Mouse (Mus musculus): ENCODE results near the gene Dock11. TPM values are rescaled to one million over a fixed set of nuclear protein-coding genes. Genes with fewer than 3 reads are reported as not detected.

The Dock11 gene
- polyA plus RNA-seq, 1 experiment from 2014 or later = 5.7 TPM

- no peaks in the 10 kb centered on the region for H3K9me3 ChIP-seq (replicated peaks)
- no peak overlapping the region for H3K4me2 ChIP-seq
- no peak overlapping the region for H3K9ac ChIP-seq
- H3K27me3 ChIP-seq (replicated peaks) = no peaks in the 10 kb centered on the region
- no peaks in the 10 kb centered on the region for H3K36me3 ChIP-seq
- no peak overlapping the region for H3K4me3 ChIP-seq
- H3K27ac ChIP-seq = no peak overlapping the region
- WGBS (ENCODE audit: insufficient replicate concordance) = 73% methylated on average over 3 of the region's 3 CpGs
- ATAC-seq = no peak
- H3K4me1 ChIP-seq = no peaks in the 10 kb centered on the region
Measured at GRCm38 (mm10) chrX:35920096-35920607, 31.5 kb downstream of the Dock11 start.

- Histone ChIP-seq H3K4me1 (no peaks in the 10 kb centered on the region), H3K4me3 (no peak overlapping the region), H3K36me3 (no peaks in the 10 kb centered on the region), H3K9ac (no peak overlapping the region), H3K9me3 (replicated peaks) (no peaks in the 10 kb centered on the region), H3K27ac (no peak overlapping the region), H3K27me3 (replicated peaks) (no peaks in the 10 kb centered on the region), H3K4me2 (no peak overlapping the region)
- ATAC-seq = no peak
- WGBS (ENCODE audit: insufficient replicate concordance) = 59% methylated on average over 3 of the region's 3 CpGs
Measured at GRCm38 (mm10) chrX:35921922-35922321, 33.3 kb downstream of the Dock11 start.

DNA sequence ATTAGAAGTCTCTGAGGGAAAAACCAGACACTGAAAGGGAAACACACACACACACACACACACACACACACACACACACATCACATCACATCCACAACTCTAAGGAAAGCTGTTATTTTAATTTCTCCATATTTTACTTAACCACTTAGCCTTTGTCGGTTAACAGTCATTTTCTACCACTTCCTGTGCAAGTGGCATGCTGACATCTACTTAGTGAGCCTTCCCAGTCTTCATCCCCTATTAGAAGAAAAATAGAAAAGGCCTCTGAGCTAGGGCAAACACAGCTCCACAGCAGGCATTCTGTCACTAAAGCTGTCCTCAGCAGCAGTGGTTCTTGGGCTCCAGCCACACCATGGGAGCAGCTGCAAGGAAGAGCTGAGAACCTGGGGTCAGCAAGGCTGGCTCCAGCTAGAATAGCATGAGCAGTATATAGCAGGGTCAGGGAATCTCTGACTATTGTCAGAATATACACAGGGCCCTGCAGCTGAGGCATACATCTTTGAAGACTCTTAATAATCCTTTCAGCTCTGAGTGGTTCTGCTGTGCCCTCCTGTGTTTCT is 36.2 kb downstream of the Dock11 start:
- no peak overlapping the region for H3K4me2 ChIP-seq
- H3K36me3 ChIP-seq = no peaks in the 10 kb centered on the region
- no peak for ATAC-seq
- no peak overlapping the region for H3K9ac ChIP-seq
- no peak overlapping the region for H3K4me3 ChIP-seq
- H3K27me3 ChIP-seq (replicated peaks) = no peaks in the 10 kb centered on the region
- H3K27ac ChIP-seq = no peak overlapping the region
- H3K9me3 ChIP-seq (replicated peaks) = no peaks in the 10 kb centered on the region
- no peaks in the 10 kb centered on the region for H3K4me1 ChIP-seq
- 33% methylated on average over 1 of the region's 1 CpGs for WGBS (ENCODE audit: insufficient replicate concordance)

DNA sequence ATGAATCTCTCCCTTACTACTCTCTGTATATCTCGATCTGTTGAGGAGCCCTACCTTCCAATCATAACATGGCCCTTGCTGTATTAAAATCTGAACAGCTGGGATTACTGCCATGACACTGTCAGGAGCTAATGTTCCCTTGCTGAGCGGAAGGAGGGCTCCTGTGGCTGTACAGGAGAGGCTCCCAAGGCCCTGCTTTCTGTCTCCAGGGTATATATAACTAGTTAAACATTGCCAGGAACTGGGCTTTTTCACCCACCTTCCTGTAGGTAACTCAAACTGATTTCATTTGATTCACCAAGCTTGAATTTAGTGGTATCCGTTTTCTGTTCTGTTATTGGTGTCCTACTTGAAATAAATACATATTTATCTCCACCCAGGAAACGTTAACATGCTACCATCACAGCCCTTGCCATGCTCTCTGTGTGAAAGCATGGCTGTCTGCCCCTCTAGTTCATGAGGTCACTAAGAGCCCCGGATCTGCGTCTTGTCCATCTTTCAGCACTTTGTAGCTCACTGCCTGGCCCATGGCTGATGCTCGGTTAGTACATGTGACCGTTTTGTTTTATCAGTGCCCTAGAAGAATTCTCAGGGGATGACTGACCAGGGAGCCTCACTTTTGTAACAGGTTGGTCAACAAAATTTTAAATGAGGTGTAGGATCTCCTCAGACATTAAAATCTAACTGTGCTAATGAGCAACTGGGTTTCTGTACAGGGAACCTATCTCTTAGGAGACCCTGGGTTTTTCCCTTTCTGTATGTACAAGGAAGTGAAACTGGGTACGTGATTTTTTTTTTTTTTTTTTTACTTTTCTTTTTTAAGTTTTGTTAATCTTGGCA is 41.7 kb downstream of the Dock11 start:
- no peaks in the 10 kb centered on the region for H3K27me3 ChIP-seq (replicated peaks)
- 63% methylated on average over 9 of the region's 9 CpGs for WGBS (ENCODE audit: insufficient replicate concordance)
- no peak overlapping the region for H3K4me2 ChIP-seq
- no peaks in the 10 kb centered on the region for H3K36me3 ChIP-seq
- no peak overlapping the region for H3K4me3 ChIP-seq
- ATAC-seq = no peak
- H3K27ac ChIP-seq = no peak overlapping the region
- no peak overlapping the region for H3K9ac ChIP-seq
- H3K4me1 ChIP-seq = no peaks in the 10 kb centered on the region
- no peaks in the 10 kb centered on the region for H3K9me3 ChIP-seq (replicated peaks)

DNA sequence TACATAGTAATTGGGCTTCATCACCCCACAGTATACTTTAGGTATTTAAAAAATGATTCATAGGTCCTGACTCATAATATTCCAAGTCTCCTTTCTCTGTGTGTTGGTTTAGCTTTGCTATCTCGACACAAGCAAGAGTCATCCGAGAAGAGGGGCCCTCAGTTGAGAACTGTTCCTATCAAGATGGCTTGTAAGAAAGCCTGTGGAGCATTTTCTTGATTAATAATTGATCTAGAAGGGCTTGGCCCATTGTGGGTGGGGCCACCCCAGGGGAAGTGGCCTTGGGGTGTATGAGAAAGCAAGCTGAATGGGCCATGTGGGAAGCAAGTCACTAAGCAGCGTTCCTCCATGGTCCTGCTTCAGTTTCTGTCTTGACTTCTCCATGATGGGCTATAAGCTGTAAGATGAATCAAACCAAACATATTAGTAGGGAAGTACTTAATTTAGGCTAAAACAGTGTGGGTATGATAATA is 42.3 kb downstream of the Dock11 start:
- 51% methylated on average over 3 of the region's 3 CpGs for WGBS (ENCODE audit: insufficient replicate concordance)
- no peaks in the 10 kb centered on the region for H3K4me1 ChIP-seq
- no peak overlapping the region for H3K27ac ChIP-seq
- no peak for ATAC-seq
- no peak overlapping the region for H3K4me3 ChIP-seq
- no peaks in the 10 kb centered on the region for H3K27me3 ChIP-seq (replicated peaks)
- H3K9ac ChIP-seq = no peak overlapping the region
- no peaks in the 10 kb centered on the region for H3K9me3 ChIP-seq (replicated peaks)
- no peak overlapping the region for H3K4me2 ChIP-seq
- no peaks in the 10 kb centered on the region for H3K36me3 ChIP-seq

GRCm38 (mm10) chrX:35931945-35932344 is 43.3 kb downstream of the Dock11 start:
- Histone ChIP-seq H3K27me3 (replicated peaks) (no peaks in the 10 kb centered on the region), H3K4me1 (no peaks in the 10 kb centered on the region), H3K4me2 (no peak overlapping the region), H3K27ac (no peak overlapping the region), H3K9me3 (replicated peaks) (no peaks in the 10 kb centered on the region), H3K9ac (no peak overlapping the region), H3K4me3 (no peak overlapping the region), H3K36me3 (no peaks in the 10 kb centered on the region)
- ATAC-seq = no peak
- WGBS (ENCODE audit: insufficient replicate concordance) = 25% methylated on average over 1 of the region's 1 CpGs

GRCm38 (mm10) chrX:35932952-35933351 is 44.3 kb downstream of the Dock11 start:
- H3K4me3 ChIP-seq = no peak overlapping the region
- no peak overlapping the region for H3K4me2 ChIP-seq
- H3K27ac ChIP-seq = no peak overlapping the region
- no peaks in the 10 kb centered on the region for H3K36me3 ChIP-seq
- H3K9ac ChIP-seq = no peak overlapping the region
- H3K9me3 ChIP-seq (replicated peaks) = no peaks in the 10 kb centered on the region
- no peaks in the 10 kb centered on the region for H3K4me1 ChIP-seq
- no peak for ATAC-seq
- H3K27me3 ChIP-seq (replicated peaks) = no peaks in the 10 kb centered on the region

DNA sequence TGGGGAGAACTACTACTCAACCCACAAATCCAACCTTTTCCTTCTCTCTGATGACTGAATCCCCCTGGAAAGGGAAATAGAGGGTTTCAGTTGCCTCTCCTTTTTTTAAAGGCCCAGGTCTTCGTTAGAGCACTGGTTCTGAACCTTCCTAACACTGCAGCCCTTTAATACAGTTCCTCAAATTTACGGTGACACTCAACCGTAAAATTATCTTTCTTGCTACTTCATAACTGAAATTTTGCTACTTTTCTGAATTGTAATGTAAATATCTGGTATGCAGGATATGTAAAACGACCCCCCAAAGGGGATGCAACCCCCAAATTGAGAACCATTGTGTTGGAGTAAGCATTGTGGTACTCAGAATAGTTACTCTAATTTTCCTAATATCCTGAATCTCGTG is 49.5 kb downstream of the Dock11 start:
- Histone ChIP-seq H3K4me3 (no peak overlapping the region), H3K27ac (no peak overlapping the region), H3K9me3 (replicated peaks) (no peaks in the 10 kb centered on the region), H3K4me1 (no peaks in the 10 kb centered on the region), H3K27me3 (replicated peaks) (no peaks in the 10 kb centered on the region), H3K4me2 (no peak overlapping the region), H3K36me3 (no peaks in the 10 kb centered on the region), H3K9ac (no peak overlapping the region)
- 55% methylated on average over 5 of the region's 5 CpGs for WGBS (ENCODE audit: insufficient replicate concordance)
- no peak for ATAC-seq

DNA sequence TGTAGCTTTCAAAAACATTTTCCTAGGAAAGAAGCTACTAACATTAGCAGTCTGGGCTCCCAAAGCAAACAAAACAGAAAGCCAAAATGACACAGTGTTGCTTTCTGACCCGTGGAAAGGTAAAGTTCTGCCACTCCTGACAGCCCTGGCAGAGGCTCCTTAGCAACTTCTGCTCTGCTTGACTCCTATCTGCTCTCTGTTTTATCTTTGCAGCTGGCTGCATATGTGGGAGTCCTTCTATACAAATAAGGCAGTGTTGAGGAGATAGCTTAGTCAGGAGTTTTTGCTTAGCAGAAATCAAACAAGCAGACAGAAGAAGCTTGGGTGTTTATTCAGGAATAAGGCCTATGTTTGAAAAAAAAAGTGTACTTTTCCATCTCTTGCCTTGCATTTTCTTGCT is 57.8 kb downstream of the Dock11 start:
- no peak overlapping the region for H3K4me2 ChIP-seq
- H3K4me1 ChIP-seq = no peaks in the 10 kb centered on the region
- WGBS (ENCODE audit: insufficient replicate concordance) = 25% methylated on average over 1 of the region's 1 CpGs
- no peak overlapping the region for H3K9ac ChIP-seq
- H3K27me3 ChIP-seq (replicated peaks) = no peaks in the 10 kb centered on the region
- ATAC-seq = no peak
- H3K36me3 ChIP-seq = no peaks in the 10 kb centered on the region
- no peaks in the 10 kb centered on the region for H3K9me3 ChIP-seq (replicated peaks)
- no peak overlapping the region for H3K4me3 ChIP-seq
- no peak overlapping the region for H3K27ac ChIP-seq

GRCm38 (mm10) chrX:35950135-35950534 is 61.5 kb downstream of the Dock11 start:
- no peak overlapping the region for H3K4me3 ChIP-seq
- no peaks in the 10 kb centered on the region for H3K4me1 ChIP-seq
- 76% methylated on average over 4 of the region's 4 CpGs for WGBS (ENCODE audit: insufficient replicate concordance)
- H3K4me2 ChIP-seq = no peak overlapping the region
- H3K27ac ChIP-seq = no peak overlapping the region
- H3K36me3 ChIP-seq = no peaks in the 10 kb centered on the region
- no peaks in the 10 kb centered on the region for H3K27me3 ChIP-seq (replicated peaks)
- no peak overlapping the region for H3K9ac ChIP-seq
- H3K9me3 ChIP-seq (replicated peaks) = no peaks in the 10 kb centered on the region
- ATAC-seq = no peak

DNA sequence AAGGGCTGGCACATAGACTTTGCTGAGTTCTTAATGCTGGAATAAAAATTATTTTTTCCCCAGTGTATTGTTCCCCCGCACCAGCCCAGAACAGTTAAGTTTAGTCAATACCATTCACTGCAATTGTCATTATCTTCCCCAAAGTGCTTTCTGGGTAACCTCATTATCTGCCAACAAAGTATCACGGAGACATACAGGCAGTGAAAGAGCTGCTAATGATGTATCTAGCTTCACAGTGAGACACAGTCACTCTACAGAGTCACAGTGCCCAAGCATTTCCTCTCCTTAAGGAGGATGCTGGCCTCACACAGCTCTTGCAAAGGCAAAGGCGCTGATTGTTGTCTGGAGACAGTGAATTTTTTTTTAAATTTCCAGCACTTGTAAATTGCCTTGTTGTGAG is 63.3 kb downstream of the Dock11 start:
- H3K9me3 ChIP-seq (replicated peaks) = no peaks in the 10 kb centered on the region
- no peak overlapping the region for H3K4me2 ChIP-seq
- no peak for ATAC-seq
- no peak overlapping the region for H3K9ac ChIP-seq
- H3K4me3 ChIP-seq = no peak overlapping the region
- no peaks in the 10 kb centered on the region for H3K36me3 ChIP-seq
- no peaks in the 10 kb centered on the region for H3K27me3 ChIP-seq (replicated peaks)
- WGBS (ENCODE audit: insufficient replicate concordance) = 63% methylated on average over 3 of the region's 3 CpGs
- H3K27ac ChIP-seq = no peak overlapping the region
- H3K4me1 ChIP-seq = no peaks in the 10 kb centered on the region

DNA sequence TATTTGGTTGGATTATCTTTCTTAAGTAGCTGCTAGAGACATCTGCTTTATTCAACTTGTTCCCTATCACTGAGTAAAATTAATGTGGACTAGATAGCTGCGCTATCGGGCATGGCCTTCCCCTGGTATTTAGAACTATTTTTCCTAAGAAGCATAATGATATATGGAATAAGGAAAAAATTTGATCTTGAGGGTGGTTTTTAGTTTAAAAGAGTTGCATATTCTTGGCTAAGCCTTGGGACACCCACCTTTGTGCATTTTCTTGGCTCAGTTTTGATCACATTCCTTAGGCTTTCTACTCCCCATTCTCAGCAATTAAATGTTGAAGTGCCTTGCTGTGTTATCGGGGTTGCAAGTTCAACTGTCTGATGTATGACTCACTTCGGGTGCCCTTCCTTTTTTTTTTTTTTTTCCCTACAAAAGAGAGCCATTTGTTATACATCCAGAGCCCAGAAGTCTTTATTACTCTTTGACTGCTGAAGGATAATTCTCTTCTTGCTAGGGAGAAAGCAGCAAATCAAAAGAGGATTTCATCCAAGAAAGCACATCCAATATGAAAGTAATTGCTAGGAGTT is 64.0 kb downstream of the Dock11 start:
- Histone ChIP-seq H3K27ac (no peak overlapping the region), H3K4me2 (no peak overlapping the region), H3K9ac (no peak overlapping the region), H3K4me3 (no peak overlapping the region), H3K27me3 (replicated peaks) (no peaks in the 10 kb centered on the region), H3K9me3 (replicated peaks) (no peaks in the 10 kb centered on the region), H3K4me1 (no peaks in the 10 kb centered on the region), H3K36me3 (no peaks in the 10 kb centered on the region)
- no peak for ATAC-seq
- WGBS (ENCODE audit: insufficient replicate concordance) = 47% methylated on average over 4 of the region's 4 CpGs

Data from liver, embryonic 12.5 days (tissue).